Mouse (Mus musculus): ENCODE measurements around the gene Otud6a. TPM values are rescaled to one million over a fixed set of nuclear protein-coding genes. Genes with fewer than 3 reads are reported as not detected.
"Not testable (repeated sequence)": the region's sequence is repeated elsewhere in the genome, so short reads cannot be mapped to it uniquely, and the experiment has no call there.

Otud6a gene
- total and polyA plus RNA-seq, 2 experiments from 2014 or later: not detected

DNA sequence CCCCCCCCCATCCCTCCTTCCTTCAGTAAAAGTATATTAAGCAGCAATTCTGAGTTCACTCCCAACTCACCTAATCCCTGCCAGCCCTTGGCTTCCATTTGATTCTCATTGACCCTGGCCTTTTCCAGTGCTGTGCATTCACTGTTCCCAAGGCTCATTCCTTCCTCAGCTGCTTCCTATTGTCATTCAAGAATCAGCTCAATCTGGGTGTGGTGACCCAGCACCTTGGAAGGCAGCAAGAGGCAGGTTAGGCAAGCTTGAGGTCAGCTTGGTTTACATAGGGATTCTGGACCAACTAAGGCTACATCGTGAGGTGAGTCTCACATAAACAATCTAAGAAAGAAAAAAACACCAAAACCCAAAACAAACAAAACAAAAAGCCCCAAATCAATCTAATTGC is 19.6 kb upstream of the Otud6a start:
- ATAC-seq: no peak
- 76% methylated on average over 1 of the region's 1 CpGs for WGBS

GRCm38 (mm10) chrX:100432311-100432710 is 3.5 kb downstream of the Otud6a start:
- Histone ChIP-seq H3K4me2 (ENCODE audit: low read depth, low read length) (no peak overlapping the region), H3K36me3 (ENCODE audit: insufficient read depth, low read length) (no peaks in the 10 kb centered on the region), H3K4me3 (ENCODE audit: low read length) (no peak overlapping the region), H3K9me3 (ENCODE audit: low read length) (no peaks in the 10 kb centered on the region), H3K27ac (no peak overlapping the region), H3K27me3 (ENCODE audit: insufficient read depth, low read length) (no peaks in the 10 kb centered on the region), H3K4me1 (ENCODE audit: insufficient read depth, low read length) (no peaks in the 10 kb centered on the region), H3K9ac (replicated peaks; ENCODE audit: low read length) (no peak overlapping the region)
- WGBS: 69% methylated on average over 3 of the region's 3 CpGs
- no peak for ATAC-seq
- TF ChIP-seq CTCF (IDR thresholded peaks at IDR 0.05; ENCODE audit: low read depth): no peak
- DNase-seq (ENCODE audit: low spot score): no peak

More for the DNA sequence above, 19.6 kb upstream of the Otud6a start:
- no peaks in the 10 kb centered on the region for H3K27me3 ChIP-seq (ENCODE audit: insufficient read depth, low read length)
- no peak overlapping the region for H3K27ac ChIP-seq
- DNase-seq (ENCODE audit: low spot score): no peak
- no peak overlapping the region for H3K4me3 ChIP-seq (ENCODE audit: low read length)
- no peaks in the 10 kb centered on the region for H3K36me3 ChIP-seq (ENCODE audit: insufficient read depth, low read length)
- TF ChIP-seq CTCF (IDR thresholded peaks at IDR 0.05; ENCODE audit: low read depth): no peak
- no peaks in the 10 kb centered on the region for H3K4me1 ChIP-seq (ENCODE audit: insufficient read depth, low read length)
- no peak overlapping the region for H3K9ac ChIP-seq (replicated peaks; ENCODE audit: low read length)
- H3K9me3 ChIP-seq (ENCODE audit: low read length): no peaks in the 10 kb centered on the region
- no peak overlapping the region for H3K4me2 ChIP-seq (ENCODE audit: low read depth, low read length)

- H3K4me3 ChIP-seq (ENCODE audit: low read length); H3K27ac ChIP-seq; H3K9ac ChIP-seq (replicated peaks; ENCODE audit: low read length); H3K4me1 ChIP-seq (ENCODE audit: insufficient read depth, low read length); ATAC-seq; H3K36me3 ChIP-seq (ENCODE audit: insufficient read depth, low read length); H3K27me3 ChIP-seq (ENCODE audit: insufficient read depth, low read length); H3K4me2 ChIP-seq (ENCODE audit: low read depth, low read length); H3K9me3 ChIP-seq (ENCODE audit: low read length); DNase-seq (ENCODE audit: low spot score): not testable (repeated sequence)
- WGBS: 87% methylated on average over 2 of the region's 2 CpGs
These were observed 13.8 kb downstream of the Otud6a start, which contains the start of gene Awat2 for GRCm38 (mm10) chrX:100442617-100443016. Gene Awat2, minus strand, starts transcription at chrX:100442717.

GRCm38 (mm10) chrX:100443532-100443931 is 14.7 kb downstream of the Otud6a start:
- Histone ChIP-seq H3K27me3 (ENCODE audit: insufficient read depth, low read length) (no peaks in the 10 kb centered on the region), H3K27ac (no peak overlapping the region), H3K36me3 (ENCODE audit: insufficient read depth, low read length) (no peaks in the 10 kb centered on the region), H3K4me3 (ENCODE audit: low read length) (no peak overlapping the region), H3K9me3 (ENCODE audit: low read length) (no peaks in the 10 kb centered on the region), H3K9ac (replicated peaks; ENCODE audit: low read length) (no peak overlapping the region), H3K4me1 (ENCODE audit: insufficient read depth, low read length) (no peaks in the 10 kb centered on the region), H3K4me2 (ENCODE audit: low read depth, low read length) (no peak overlapping the region)
- no peak for TF ChIP-seq CTCF (IDR thresholded peaks at IDR 0.05; ENCODE audit: low read depth)
- WGBS: 85% methylated on average over 7 of the region's 7 CpGs
- DNase-seq (ENCODE audit: low spot score) (no peak), ATAC-seq (no peak)

- WGBS: 80% methylated on average over 4 of the region's 4 CpGs
- DNase-seq (ENCODE audit: low spot score): no peak
These were observed 39.2 kb downstream of the Otud6a start for GRCm38 (mm10) chrX:100468047-100468446.

DNA sequence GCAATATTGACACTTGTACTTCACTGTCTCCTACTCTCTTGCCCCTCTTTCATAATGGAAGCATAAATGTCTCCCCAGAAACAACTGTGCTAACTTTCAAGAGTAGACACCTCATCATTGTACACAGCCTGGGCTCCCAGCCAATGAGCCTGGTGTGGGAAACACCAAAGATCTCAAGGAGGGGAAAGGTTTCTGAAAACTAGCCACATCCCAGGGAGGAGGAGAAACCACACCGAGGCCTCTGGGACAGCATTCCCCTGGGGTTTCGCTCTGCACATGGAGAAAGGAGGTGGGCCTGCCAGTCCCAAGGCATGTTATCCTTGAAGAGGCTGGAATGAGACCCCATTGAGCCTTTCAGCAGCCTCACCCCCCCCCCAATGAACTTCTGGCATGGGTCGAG is 41.3 kb downstream of the Otud6a start:
- H3K9me3 ChIP-seq (ENCODE audit: low read length): no peaks in the 10 kb centered on the region
- DNase-seq (ENCODE audit: low spot score): no peak
- WGBS: 82% methylated on average over 3 of the region's 3 CpGs
- H3K36me3 ChIP-seq (ENCODE audit: insufficient read depth, low read length): no peaks in the 10 kb centered on the region
- H3K4me1 ChIP-seq (ENCODE audit: insufficient read depth, low read length): no peaks in the 10 kb centered on the region
- ATAC-seq: no peak
- no peak overlapping the region for H3K4me2 ChIP-seq (ENCODE audit: low read depth, low read length)
- H3K9ac ChIP-seq (replicated peaks; ENCODE audit: low read length): no peak overlapping the region
- no peak overlapping the region for H3K4me3 ChIP-seq (ENCODE audit: low read length)
- no peak overlapping the region for H3K27ac ChIP-seq
- H3K27me3 ChIP-seq (ENCODE audit: insufficient read depth, low read length): no peaks in the 10 kb centered on the region
- TF ChIP-seq CTCF (IDR thresholded peaks at IDR 0.05; ENCODE audit: low read depth): no peak

More at GRCm38 (mm10) chrX:100468047-100468446, 39.2 kb downstream of the Otud6a start:
- no peaks in the 10 kb centered on the region for H3K9me3 ChIP-seq (ENCODE audit: low read length)
- no peaks in the 10 kb centered on the region for H3K4me1 ChIP-seq (ENCODE audit: insufficient read depth, low read length)
- H3K27ac ChIP-seq: no peak overlapping the region
- H3K27me3 ChIP-seq (ENCODE audit: insufficient read depth, low read length): no peaks in the 10 kb centered on the region
- no peak for TF ChIP-seq CTCF (IDR thresholded peaks at IDR 0.05; ENCODE audit: low read depth)
- no peak for ATAC-seq
- no peak overlapping the region for H3K4me3 ChIP-seq (ENCODE audit: low read length)
- H3K9ac ChIP-seq (replicated peaks; ENCODE audit: low read length): no peak overlapping the region
- no peak overlapping the region for H3K4me2 ChIP-seq (ENCODE audit: low read depth, low read length)
- H3K36me3 ChIP-seq (ENCODE audit: insufficient read depth, low read length): no peaks in the 10 kb centered on the region

GRCm38 (mm10) chrX:100471491-100471890 is 42.7 kb downstream of the Otud6a start:
- H3K9ac ChIP-seq (replicated peaks; ENCODE audit: low read length): no peak overlapping the region
- H3K27ac ChIP-seq: no peak overlapping the region
- H3K36me3 ChIP-seq (ENCODE audit: insufficient read depth, low read length): no peaks in the 10 kb centered on the region
- no peak overlapping the region for H3K4me3 ChIP-seq (ENCODE audit: low read length)
- no peaks in the 10 kb centered on the region for H3K4me1 ChIP-seq (ENCODE audit: insufficient read depth, low read length)
- H3K27me3 ChIP-seq (ENCODE audit: insufficient read depth, low read length): no peaks in the 10 kb centered on the region
- DNase-seq (ENCODE audit: low spot score) (no peak), ATAC-seq (no peak)
- WGBS: 81% methylated on average over 3 of the region's 3 CpGs
- no peak overlapping the region for H3K4me2 ChIP-seq (ENCODE audit: low read depth, low read length)
- H3K9me3 ChIP-seq (ENCODE audit: low read length): no peaks in the 10 kb centered on the region
- TF ChIP-seq CTCF (IDR thresholded peaks at IDR 0.05; ENCODE audit: low read depth): no peak

All from hindbrain, postnatal 0 days (tissue).